Mouse (Mus musculus): ENCODE measurements around the gene Olfr287.
A peak's percentile ranks its signal among the peaks of the same experiment; 100 is the strongest.

Olfr287 gene

GRCm38 (mm10) chr15:98220877-98221276, at the start of gene Olfr287, which contains the start of gene Gm44579:
Gene Olfr287, minus strand, starts transcription at chr15:98221056.
Gene Gm44579, minus strand, starts transcription at chr15:98220977.
- DNase-seq (ENCODE audit: low read depth, low spot score): no peak

- DNase-seq (ENCODE audit: low read depth, low spot score): no peak
Observed at GRCm38 (mm10) chr15:98257776-98258175, 36.9 kb upstream of the Olfr287 start.

GRCm38 (mm10) chr15:98257193-98257592, 36.3 kb upstream of the Olfr287 start, which contains the start of gene H1fnt:
Gene H1fnt, minus strand, starts transcription at chr15:98257293.
- DNase-seq (ENCODE audit: low read depth, low spot score): no peak

DNA sequence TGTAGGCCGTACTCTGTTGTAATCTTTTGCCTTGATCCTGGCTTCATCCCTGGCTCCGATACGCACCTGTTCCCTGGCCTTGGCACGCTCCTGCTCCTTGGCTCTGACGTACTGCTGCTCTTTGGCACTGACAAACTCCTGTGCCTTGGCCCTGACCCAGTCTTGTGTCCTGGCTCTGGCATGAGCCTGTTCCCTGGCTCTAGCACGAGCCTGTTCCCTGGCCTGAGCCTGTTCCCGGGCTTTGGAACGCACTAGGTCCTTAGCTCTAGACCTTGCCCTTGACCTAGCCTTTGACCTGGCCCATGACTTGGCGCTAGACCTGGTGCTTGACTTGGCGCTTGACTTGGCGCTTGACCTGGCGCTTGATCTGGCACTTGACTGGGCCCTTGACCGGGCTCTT, 35.4 kb upstream of the Olfr287 start:
- no peak for DNase-seq (ENCODE audit: low read depth, low spot score)

DNA sequence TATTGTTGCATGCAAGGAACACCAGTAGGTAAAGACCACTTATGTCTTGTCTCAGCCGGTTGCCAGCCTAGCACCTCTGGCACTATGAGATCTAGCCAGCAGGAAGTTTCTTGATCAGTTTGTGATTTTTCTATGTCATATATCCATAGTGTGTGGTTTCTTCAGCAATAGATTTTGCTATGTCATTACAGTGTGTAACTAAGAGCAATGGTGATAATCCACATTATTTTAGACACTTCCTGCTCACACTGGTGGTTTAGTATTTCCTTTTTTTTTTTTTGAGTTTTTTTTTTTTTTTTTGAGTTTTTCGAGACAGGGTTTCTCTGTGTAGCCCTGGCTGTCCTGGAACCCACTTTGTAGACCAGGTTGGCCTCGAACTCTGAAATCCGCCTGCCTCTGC, 14.6 kb upstream of the Olfr287 start:
- no peak for DNase-seq (ENCODE audit: low read depth, low spot score)

DNA sequence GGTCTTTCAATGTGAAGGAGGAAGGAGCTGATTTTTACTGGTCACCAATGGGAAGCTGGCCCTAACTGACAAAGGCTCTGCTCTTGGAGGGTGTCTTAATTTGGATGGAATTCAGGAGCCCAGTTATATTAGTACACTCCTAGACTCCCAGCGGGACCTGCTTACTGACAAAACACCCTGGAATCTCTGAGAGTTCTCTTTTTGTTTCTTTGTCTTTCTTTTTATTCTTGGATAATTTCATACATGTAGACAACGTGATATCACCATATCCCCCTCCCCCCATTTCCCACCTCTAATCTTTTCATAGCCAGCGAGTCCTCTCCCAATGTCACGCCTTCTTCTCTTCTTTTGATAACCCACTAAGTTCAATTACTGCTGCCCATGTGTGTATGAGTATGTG, 13.5 kb upstream of the Olfr287 start, which contains the start of gene Olfr286:
Gene Olfr286 (minus strand): TSS at position 101 of the 400 bp plus-strand sequence.
- DNase-seq (ENCODE audit: low read depth, low spot score): no peak

- peak; percentile 61 for DNase-seq (ENCODE audit: low read depth, low spot score)
Observed at GRCm38 (mm10) chr15:98226096-98226495, 5.2 kb upstream of the Olfr287 start.

- DNase-seq (ENCODE audit: low read depth, low spot score): peak; percentile 60
Observed at GRCm38 (mm10) chr15:98225610-98226009, 4.8 kb upstream of the Olfr287 start.

- DNase-seq (ENCODE audit: low read depth, low spot score): no peak
Observed at GRCm38 (mm10) chr15:98222377-98222776, 1.5 kb upstream of the Olfr287 start.

DNA sequence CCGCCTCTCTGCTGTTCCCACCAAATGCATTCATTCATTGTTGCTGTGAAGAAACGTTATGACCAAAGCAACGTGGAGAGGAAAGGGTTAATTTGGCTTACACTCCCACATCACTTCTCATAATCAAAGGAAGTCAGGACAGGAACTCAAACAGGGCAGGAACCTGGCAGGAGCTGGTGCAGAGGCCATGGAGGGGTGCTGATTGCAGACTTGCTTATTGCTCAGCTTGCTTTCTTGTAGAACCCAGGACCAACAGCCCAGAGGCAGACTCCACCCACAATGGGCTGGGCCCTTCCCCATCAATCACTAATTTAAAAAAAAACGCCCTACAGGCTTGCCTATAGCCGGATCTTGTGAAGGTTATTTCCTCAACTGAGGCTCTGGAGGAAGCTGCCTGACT, 6.7 kb downstream of the Olfr287 start:
- DNase-seq (ENCODE audit: low read depth, low spot score): peak; percentile 41

GRCm38 (mm10) chr15:98213336-98213870, 7.5 kb downstream of the Olfr287 start:
- no peak for DNase-seq (ENCODE audit: low read depth, low spot score)

DNA sequence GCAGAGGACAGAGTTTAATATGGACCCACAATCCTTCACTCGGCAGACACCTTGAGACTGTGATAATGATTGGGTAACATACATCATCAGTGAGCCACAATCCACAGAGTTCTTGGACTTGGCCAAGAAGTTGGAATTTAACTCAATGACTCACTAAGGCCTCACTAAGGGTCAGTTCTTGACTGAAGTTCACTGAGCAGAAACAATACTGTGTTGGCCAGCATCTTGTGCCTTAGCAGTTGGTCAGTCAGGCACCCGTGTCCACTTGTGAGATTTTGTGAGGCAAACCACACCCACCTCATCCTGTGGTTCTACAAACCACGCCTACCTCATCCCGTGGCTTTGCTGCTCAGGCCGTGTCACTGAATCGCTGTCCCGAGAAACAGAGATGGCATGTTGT, 11.2 kb downstream of the Olfr287 start:
- DNase-seq (ENCODE audit: low read depth, low spot score): no peak

DNA sequence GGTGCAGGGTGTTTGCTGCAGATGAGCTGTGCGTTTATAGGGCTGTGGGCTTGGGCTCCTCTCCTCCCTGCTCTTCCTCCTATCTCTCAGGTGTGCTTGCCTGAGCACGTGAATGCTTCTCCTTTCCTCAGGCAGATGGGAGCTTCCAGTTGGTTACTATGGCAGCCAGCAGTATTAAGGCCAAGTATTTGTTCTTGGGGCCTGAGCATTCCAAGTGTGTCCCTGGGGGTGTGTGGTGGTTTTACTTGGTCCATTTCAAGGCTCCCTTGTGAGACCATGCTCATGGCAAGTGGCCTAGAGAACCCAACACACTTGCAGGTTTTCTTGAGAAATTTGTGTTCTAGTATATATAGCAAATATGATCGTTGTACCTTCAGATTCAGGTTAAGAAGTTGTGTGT, 25.4 kb downstream of the Olfr287 start, which contains the start of gene Olfr288:
Gene Olfr288 (minus strand): TSS at position 101 of the 400 bp plus-strand sequence.
- DNase-seq (ENCODE audit: low read depth, low spot score): no peak

GRCm38 (mm10) chr15:98184456-98184855, 36.4 kb downstream of the Olfr287 start:
- DNase-seq (ENCODE audit: low read depth, low spot score): no peak

DNA sequence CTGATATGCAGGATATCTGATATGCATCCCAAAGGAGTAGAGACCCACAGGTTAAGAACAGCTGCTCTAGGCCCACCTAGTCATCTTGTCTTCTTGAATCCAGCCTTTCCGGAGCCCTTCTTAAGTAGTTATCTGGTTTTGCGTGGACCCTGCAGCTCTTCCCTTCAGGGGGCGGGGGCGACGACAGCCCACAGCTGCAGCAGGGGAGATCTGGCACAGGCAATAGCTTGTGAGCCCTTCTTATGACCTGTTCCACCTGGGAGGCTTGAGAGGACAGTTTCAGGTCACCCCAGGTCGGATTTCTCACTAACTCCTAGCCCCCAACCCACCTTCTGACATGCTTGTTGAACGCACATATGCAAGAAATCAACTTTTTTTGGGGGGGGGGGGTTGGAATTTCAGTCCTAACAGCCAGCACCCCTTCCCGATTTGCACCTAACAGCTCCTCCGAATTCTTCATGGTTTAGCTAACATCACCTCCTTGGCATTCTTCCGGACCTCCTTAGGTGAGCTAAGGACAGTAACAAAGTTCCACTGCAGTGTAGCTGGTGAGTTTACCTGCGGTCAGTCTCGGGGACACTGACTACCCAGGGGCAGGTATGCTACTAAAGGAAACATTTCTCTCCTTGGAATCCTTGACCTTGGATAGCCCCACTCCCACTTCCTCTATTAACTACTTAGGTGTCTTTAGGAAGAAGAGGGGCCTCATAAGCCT, 38.8 kb downstream of the Olfr287 start:
- DNase-seq (ENCODE audit: low read depth, low spot score): no peak

DNA sequence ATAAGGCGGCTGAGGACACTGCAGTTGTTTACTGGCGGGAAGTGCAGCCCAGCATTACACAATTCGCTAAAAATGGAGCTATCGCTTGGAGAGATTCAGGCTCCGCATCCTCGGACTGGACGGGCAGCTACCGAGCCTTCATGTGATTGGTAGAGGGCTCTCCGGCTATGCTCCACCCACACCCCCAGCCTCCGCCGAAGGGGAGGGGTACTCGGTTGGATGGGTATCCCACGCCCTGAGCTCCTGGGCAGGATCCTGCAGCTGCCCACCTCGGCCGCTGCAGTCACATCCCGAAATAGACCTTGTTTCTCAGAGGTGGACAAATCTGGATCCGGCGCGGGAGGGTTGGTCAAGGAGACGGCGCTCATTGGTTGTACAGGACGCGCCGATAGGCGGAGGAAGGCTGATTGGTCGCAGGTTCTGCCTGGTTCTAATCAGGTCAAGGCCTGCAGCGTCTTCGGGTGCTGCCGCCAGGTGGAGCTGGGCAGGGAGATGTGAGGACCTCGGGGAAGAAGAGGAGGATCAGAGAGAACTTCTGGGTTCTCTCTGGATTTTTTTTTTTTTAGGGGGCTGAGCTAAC, 39.6 kb downstream of the Olfr287 start:
- peak; percentile 95 for DNase-seq (ENCODE audit: low read depth, low spot score)

GRCm38 (mm10) chr15:98180567-98181131, 40.2 kb downstream of the Olfr287 start:
- no peak for DNase-seq (ENCODE audit: low read depth, low spot score)

- DNase-seq (ENCODE audit: low read depth, low spot score): no peak
Observed at GRCm38 (mm10) chr15:98177320-98177719, 43.5 kb downstream of the Olfr287 start.

DNA sequence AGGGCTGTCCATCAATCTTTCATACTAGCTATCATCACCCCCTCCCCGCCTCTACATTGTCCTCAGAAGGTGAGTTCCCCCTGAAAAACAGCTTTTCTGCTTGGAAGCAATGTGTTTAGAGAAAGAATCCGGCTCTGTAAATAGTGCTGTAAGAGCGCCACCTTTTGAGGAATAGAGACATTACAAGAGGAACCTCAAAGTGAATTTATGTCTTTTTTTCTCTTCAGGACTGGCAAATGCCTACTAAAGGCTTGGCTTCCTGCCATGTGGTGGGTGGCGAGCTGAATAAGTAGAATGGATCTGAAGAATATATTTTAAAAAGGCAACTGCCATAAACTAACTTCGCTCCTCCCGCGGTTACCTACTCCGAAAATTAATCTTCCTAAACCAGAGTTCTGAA, 47.0 kb downstream of the Olfr287 start:
- DNase-seq (ENCODE audit: low read depth, low spot score): peak; percentile 68

DNA sequence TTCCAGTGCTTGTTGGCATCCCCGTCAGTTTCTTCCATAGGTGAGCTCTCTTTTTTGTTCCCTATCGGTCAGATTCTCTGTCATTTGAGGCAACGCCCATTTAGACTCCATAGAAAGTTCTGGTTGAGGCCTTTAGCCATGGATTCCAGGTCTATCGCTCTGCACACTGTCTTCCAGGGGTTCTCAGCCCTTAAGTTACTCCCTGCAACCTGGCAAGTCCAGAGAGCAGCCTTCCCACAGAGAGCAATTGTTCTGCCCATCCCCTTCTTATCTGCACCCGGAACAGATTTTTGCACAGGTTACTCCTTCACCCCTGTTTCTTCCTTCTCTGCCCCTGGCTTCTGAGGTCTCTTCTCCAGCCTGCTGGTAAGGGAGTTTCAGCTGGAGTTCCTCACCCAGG, 48.7 kb downstream of the Olfr287 start:
- no peak for DNase-seq (ENCODE audit: low read depth, low spot score)

- no peak for DNase-seq (ENCODE audit: low read depth, low spot score)
Observed at GRCm38 (mm10) chr15:98170917-98171316, 49.9 kb downstream of the Olfr287 start.

DNA sequence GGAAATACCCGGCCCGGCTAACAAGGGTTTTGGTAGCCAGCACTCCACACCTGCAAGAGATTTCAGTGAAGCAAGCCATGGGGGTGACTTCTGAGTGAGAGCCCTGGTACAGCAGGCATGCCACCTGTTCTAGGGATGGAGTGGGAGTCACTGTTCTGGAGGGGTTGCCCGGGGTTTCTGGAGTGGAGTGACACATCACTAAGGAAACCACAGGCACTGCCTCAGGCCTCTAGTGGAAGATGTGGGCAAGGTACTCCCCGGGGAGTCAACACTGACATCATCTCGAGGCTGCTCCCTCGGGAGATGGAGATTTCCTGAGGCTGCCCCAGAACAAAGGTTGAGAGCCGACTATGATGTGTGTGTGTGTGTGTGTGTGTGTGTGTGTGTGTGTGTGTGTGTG, 50.5 kb downstream of the Olfr287 start:
- peak; percentile 66 for DNase-seq (ENCODE audit: low read depth, low spot score)

Data from ZHBTc4 (cell line).